Mouse (Mus musculus) forebrain, embryonic 11.5 days (tissue): ENCODE data around the gene Tubgcp2. TPM values are rescaled to one million over a fixed set of nuclear protein-coding genes. Genes with fewer than 3 reads are reported as not detected.

ENCODE experiments used
- ATAC-seq: fragments of 200-750 bp; cut with Nextera tagmentation; replicated peaks from 2 replicates; pipeline ENCODE4 v1.8.0; 2017; ENCODE audit warnings: moderate TSS enrichment; ENCODE audit not compliant: low FRiP score
- DNase-seq: peaks from one replicate; pipeline ENCODE4 v3.0.0-alpha.2; 2017; ENCODE audit warnings: low spot score
- H3K27ac ChIP-seq: fragments of 300-500 bp; sonication (generic); 2 replicates; pipeline ENCODE4 v1.5.1; 2014; ENCODE audit warnings: low read depth, low read length
- H3K27me3 ChIP-seq: fragments of 300-500 bp; sonication (generic); 2 replicates; pipeline ENCODE4 v1.6.1; 2014; ENCODE audit warnings: mild to moderate bottlenecking, low read length, mixed read lengths; ENCODE audit not compliant: control insufficient read depth, insufficient read depth
- H3K36me3 ChIP-seq: fragments of 300-500 bp; sonication (generic); 2 replicates; pipeline ENCODE4 v1.6.1; 2014; ENCODE audit warnings: mild to moderate bottlenecking, low read length, moderate library complexity, mixed read lengths; ENCODE audit not compliant: control insufficient read depth, insufficient read depth
- H3K4me1 ChIP-seq: fragments of 300-500 bp; sonication (generic); replicated peaks from 2 replicates; pipeline ENCODE4 v1.6.1; 2014; ENCODE audit warnings: low read length, mixed read lengths; ENCODE audit not compliant: control insufficient read depth, insufficient read depth
- H3K4me2 ChIP-seq: fragments of 300-500 bp; sonication (generic); 2 replicates; pipeline ENCODE4 v1.6.1; 2014; ENCODE audit warnings: low read depth, mild to moderate bottlenecking, low read length, moderate library complexity, mixed read lengths; ENCODE audit not compliant: severe bottlenecking
- H3K4me3 ChIP-seq: fragments of 300-500 bp; sonication (generic); 2 replicates; pipeline ENCODE4 v1.5.1; 2014; ENCODE audit warnings: low read depth, low read length
- H3K9ac ChIP-seq: fragments of 300-500 bp; sonication (generic); 2 replicates; pipeline ENCODE4 v1.6.1; 2014; ENCODE audit warnings: low read length
- H3K9me3 ChIP-seq: fragments of 300-500 bp; sonication (generic); 2 replicates; pipeline ENCODE4 v1.6.1; 2016; ENCODE audit warnings: low read length, mixed read lengths; ENCODE audit not compliant: control insufficient read depth
- WGBS: fragments of 180-500 bp; shearing (Covaris S2); extraction: QIAGEN DNeasy Blood & Tissue Kit; methylation state at CpG from one replicate; pipeline ENCODE4 v1.1.7; 2014; 5-methylcytosine and 5-hydroxymethylcytosine counted together
- polyA plus RNA-seq: library from polyadenylated mRNA; unstranded; fragments of >200 nt; fragmentation: Nextera tagmentation; extraction: Ambion mirVana; gene quantifications from 2 replicates; pipeline ENCODE4 v1.2.1, GENCODE M21; 2014

Tubgcp2 gene
- polyA plus RNA-seq, 1 experiment from 2014 or later, result 75.6 TPM

DNA sequence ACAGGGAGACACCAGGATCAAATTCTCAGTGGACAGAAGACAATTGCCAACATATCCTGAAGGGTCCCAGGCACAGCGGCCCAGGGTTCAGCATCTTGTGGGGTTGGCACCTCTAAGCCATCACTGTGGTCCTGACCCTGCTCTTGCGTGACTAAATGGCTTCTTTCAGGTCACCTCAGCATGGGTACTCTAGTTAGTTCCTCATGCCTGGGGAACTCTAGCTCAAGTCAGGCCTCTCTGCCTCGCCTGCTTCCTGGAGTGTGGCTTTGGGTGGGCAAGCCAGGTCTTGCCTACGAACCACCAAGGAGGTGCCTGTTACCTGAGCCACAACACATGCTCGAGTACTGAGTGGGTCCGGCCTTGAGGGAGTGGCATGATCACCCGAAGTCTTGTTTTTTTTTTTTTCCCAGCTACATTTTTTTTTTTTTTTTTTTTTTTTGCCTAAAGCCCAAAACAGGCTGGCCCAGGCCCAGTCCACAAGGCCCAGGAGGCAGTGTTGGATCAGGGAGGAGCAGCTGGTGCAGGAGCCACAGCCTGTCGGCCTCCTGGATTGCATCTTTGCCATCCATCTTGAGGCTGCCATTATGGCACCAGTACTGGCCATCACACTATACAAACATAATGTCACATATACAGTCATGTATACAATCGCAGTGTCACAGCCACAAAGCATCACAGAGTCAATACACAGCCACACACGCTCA, 66.1 kb downstream of the Tubgcp2 start:
- Histone ChIP-seq H3K4me1 (no peaks in the 10 kb centered on the region; the same call in 1 of the 2 replicates), H3K36me3 (no peaks in the 10 kb centered on the region), H3K4me2 (no peak overlapping the region), H3K27me3 (no peaks in the 10 kb centered on the region), H3K4me3 (no peak overlapping the region), H3K9me3 (no peaks in the 10 kb centered on the region), H3K27ac (no peak overlapping the region), H3K9ac (no peak overlapping the region)
- ATAC-seq (no peak), DNase-seq (no peak)
- 86% methylated on average over 10 of the region's 10 CpGs for WGBS

DNA sequence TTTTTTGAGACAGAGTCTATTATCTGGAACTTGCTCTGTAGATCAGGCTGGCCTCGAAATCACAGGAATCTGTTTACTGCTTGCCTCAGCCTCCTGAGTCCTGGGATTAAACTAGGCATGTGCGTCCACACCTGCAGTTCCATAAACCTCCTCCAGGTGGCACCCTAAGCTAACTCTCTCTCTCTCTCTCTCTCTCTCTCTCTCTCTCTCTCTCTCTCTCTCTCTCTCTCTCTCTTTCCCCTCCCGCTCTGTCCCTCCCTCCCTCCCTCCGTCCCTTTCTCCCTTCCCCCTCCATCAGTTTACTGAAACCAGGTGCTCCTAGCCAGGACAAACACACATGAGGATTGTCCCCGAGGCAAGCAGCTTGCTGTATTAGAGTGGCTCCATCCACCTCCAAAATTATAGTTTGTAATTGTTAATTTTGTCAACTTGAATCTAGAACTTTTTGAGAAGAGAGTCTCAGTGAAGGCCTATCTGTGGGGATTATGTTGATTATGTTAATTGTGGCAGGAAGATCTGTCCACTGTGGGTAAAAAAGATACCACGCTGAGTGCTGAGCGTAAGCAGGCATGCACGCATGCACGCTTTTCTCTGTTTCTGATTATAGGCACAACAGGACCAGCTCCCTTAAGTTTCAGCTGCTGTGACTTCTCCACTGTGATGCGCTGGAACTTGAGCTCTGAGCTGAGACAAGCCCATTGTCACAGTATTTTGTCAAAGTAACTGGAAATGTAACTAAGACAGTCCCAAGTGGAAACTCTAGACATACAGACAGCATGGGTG, 66.9 kb downstream of the Tubgcp2 start:
- 32% methylated on average over 10 of the region's 10 CpGs for WGBS
- Histone ChIP-seq H3K9ac (no peak overlapping the region), H3K27me3 (no peaks in the 10 kb centered on the region), H3K4me3 (no peak overlapping the region), H3K36me3 (no peaks in the 10 kb centered on the region), H3K4me2 (no peak overlapping the region), H3K9me3 (no peaks in the 10 kb centered on the region), H3K27ac (no peak overlapping the region), H3K4me1 (no peaks in the 10 kb centered on the region; the same call in 1 of the 2 replicates)
- ATAC-seq, result peak; percentile 58; the same call in 1 of the 2 replicates
- DNase-seq, result peak; percentile 89

DNA sequence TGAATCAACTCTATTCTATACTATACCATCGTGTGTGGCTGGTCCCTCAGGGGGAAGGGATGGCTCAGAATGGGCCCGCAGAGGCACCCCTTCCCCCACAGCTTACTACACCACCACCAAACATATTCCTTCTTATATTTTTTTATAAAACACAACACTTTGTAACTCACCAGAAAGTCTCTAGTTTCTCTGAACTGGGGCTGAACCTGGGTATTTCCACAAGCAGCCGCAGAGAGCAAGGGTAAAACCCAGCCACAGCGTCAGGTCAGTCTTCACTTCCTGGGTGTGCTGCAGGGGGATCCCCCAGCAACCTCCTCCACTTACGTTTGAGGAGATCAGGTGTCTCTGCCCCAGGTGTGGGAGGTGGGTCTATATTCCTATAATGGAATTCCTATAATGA, 68.0 kb downstream of the Tubgcp2 start:
- Histone ChIP-seq H3K4me3 (no peak overlapping the region), H3K9ac (no peak overlapping the region), H3K9me3 (no peaks in the 10 kb centered on the region), H3K27ac (no peak overlapping the region), H3K4me1 (no peaks in the 10 kb centered on the region; the same call in 1 of the 2 replicates), H3K4me2 (no peak overlapping the region), H3K36me3 (no peaks in the 10 kb centered on the region), H3K27me3 (no peaks in the 10 kb centered on the region)
- 51% methylated on average over 5 of the region's 5 CpGs for WGBS
- ATAC-seq (no peak), DNase-seq (no peak)

DNA sequence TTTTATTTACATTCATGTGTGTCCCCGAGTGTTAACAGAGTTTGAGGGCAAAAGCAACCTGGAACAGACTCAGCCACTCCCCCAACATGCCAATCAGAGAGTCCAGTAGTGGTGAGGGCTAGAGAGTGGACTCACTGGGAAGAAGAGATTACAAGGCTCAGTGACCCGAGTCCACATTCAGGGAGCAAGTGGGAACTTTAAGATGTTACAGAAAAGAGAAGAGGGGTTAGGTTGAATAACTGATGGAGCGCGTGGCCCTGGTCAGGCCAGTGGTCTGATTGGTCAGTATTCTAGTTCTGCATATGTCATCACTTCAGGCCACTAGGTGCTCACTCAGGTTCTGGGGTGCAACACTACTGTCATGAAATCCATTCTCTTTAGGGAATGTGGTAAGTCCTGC, 69.3 kb downstream of the Tubgcp2 start:
- WGBS, result 7% methylated on average over 4 of the region's 4 CpGs
- DNase-seq (no peak), ATAC-seq (no peak)
- no peaks in the 10 kb centered on the region for H3K27me3 ChIP-seq
- no peaks in the 10 kb centered on the region for H3K36me3 ChIP-seq
- H3K4me2 ChIP-seq, result no peak overlapping the region
- no peaks in the 10 kb centered on the region; the same call in 1 of the 2 replicates for H3K4me1 ChIP-seq
- H3K9ac ChIP-seq, result no peak overlapping the region
- no peak overlapping the region for H3K4me3 ChIP-seq
- H3K27ac ChIP-seq, result no peak overlapping the region
- no peaks in the 10 kb centered on the region for H3K9me3 ChIP-seq

- Histone ChIP-seq H3K4me1 (no peaks in the 10 kb centered on the region; the same call in 1 of the 2 replicates), H3K9ac (no peak overlapping the region), H3K4me3 (no peak overlapping the region), H3K9me3 (no peaks in the 10 kb centered on the region), H3K27me3 (no peaks in the 10 kb centered on the region), H3K27ac (no peak overlapping the region), H3K36me3 (no peaks in the 10 kb centered on the region), H3K4me2 (no peak overlapping the region)
- WGBS, result 60% methylated on average over 4 of the region's 4 CpGs
- ATAC-seq (no peak), DNase-seq (no peak)
These were observed 72.7 kb downstream of the Tubgcp2 start for GRCm38 (mm10) chr7:139963814-139964213.

DNA sequence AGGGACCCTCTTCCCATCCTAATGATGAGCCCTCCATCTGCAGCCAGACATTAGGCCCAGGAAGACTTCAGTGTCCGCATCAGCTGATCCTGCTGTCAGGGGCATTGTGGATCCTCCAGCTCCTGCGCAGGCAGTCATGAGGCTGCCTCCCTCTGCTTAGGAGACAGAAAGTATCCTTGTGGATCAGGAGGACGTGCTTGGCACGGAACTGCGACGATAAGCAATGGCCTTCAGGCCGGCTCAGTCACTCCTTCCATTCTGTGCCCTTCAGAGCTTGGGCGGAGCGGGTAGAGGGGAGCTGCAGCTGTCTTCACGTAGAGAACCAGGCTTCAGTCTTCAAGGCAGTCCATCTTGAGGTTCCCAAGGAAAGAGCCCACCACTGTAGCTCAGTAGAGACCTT, 75.3 kb downstream of the Tubgcp2 start:
- Histone ChIP-seq H3K4me1 (no peaks in the 10 kb centered on the region), H3K9me3 (no peaks in the 10 kb centered on the region), H3K4me3 (no peak overlapping the region), H3K27me3 (no peaks in the 10 kb centered on the region), H3K36me3 (no peaks in the 10 kb centered on the region), H3K27ac (no peak overlapping the region), H3K4me2 (no peak overlapping the region), H3K9ac (no peak overlapping the region)
- DNase-seq (no peak), ATAC-seq (no peak)
- WGBS, result 90% methylated on average over 10 of the region's 10 CpGs

- H3K27ac ChIP-seq, result no peak overlapping the region
- H3K36me3 ChIP-seq, result no peaks in the 10 kb centered on the region
- DNase-seq, result no peak
- ATAC-seq, result no peak
- WGBS, result 41% methylated on average over 11 of the region's 11 CpGs
- H3K4me3 ChIP-seq, result no peak overlapping the region
- H3K27me3 ChIP-seq, result no peaks in the 10 kb centered on the region
- H3K4me2 ChIP-seq, result no peak overlapping the region
- H3K9me3 ChIP-seq, result no peaks in the 10 kb centered on the region
- H3K4me1 ChIP-seq, result no peaks in the 10 kb centered on the region
- no peak overlapping the region for H3K9ac ChIP-seq
These were observed 78.5 kb downstream of the Tubgcp2 start for GRCm38 (mm10) chr7:139957958-139958357.

GRCm38 (mm10) chr7:139957437-139957836, 79.0 kb downstream of the Tubgcp2 start:
- Histone ChIP-seq H3K27me3 (no peaks in the 10 kb centered on the region; the same call in 1 of the 2 replicates), H3K4me1 (no peaks in the 10 kb centered on the region), H3K36me3 (no peaks in the 10 kb centered on the region), H3K27ac (no peak overlapping the region), H3K4me3 (no peak overlapping the region), H3K9ac (no peak overlapping the region), H3K9me3 (no peaks in the 10 kb centered on the region), H3K4me2 (no peak overlapping the region)
- ATAC-seq (no peak), DNase-seq (no peak)
- 65% methylated on average over 11 of the region's 11 CpGs for WGBS
